Mouse (Mus musculus): Measurements from ENCODE around the gene Stk32c.
A peak's percentile ranks its signal among the peaks of the same experiment; 100 is the strongest.

Gene Stk32c

GRCm38 (mm10) chr7:139228447-139229171 lies 15.5 kb upstream of the Stk32c start:
- DNase-seq = no peak

DNA sequence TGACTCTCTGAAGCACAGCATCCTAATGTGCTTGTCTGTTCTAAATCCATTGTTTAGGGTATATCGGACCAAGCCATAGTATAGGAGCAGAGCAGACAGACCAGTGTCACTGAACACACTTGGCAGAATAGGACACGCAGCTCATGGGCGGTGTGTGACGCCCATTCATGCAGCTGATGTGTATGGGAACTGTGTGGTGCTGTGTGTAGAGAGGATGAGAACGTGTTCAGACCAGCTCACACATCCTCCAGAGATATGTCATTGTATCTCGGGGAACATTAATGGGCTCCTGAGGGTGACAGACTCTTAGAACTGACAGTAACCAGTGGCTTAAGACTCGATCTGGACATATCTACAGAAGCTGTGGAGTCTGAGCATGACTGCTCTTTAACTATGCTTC lies 13.3 kb upstream of the Stk32c start:
- no peak for DNase-seq

DNA sequence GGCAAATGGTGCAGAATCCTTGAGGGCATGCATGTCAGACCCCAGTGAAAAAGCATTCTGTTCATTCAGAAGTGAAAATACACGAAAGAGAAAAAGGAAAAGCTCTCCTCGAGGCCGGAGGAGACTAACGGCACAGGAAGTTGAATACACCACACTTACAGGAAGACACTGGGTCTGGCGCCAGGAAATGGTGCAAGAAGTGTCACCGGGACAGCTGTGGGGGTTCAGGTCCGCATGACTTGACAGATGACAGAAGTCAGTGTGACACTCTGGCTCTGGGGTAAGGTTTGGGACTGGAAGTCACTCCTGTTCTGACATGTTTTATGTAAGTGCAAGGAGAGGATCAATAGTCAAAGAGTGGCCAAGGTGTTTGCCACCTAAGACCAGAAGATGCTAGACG lies 11.6 kb upstream of the Stk32c start:
- no peak for DNase-seq

DNA sequence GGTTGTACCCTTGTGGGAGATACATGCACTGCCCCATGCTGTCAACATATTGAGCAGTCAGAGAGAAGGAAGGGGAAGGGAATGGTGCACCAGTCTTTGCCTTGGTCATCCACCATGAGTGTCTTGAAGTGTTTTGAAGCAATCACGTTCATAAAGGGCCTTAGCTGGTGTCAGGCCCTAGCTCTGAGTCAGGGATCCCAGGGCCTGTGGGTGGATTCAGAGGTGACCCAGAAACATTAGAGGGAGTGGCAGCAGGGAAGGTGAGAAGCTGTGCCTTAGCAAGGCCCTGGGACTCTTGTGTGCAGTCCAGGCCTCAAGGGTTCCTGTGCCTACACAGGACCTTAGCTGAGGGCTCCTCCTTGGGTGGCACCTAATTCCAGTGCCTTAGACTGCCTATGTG lies 11.0 kb upstream of the Stk32c start:
- DNase-seq = no peak

DNA sequence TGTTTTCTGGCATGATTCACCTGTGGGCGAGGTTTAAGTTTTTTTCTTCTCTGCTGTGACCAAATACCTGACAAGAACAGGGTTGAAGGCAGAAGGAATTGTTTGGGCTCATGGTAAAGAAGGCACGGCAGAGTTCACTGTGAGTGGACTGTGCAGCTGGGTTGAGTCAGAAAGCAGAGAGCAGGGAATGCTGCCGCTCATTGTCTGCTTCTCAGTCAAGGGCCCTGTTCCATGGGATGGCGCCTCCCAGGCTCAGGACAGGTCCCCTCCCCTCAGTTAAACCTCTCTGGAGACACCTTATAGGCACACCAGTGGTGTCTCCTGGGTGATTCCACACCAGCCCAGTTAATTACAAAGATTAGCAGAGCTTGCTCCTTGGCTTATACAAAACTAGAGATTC lies 9.2 kb upstream of the Stk32c start:
- DNase-seq = no peak

DNA sequence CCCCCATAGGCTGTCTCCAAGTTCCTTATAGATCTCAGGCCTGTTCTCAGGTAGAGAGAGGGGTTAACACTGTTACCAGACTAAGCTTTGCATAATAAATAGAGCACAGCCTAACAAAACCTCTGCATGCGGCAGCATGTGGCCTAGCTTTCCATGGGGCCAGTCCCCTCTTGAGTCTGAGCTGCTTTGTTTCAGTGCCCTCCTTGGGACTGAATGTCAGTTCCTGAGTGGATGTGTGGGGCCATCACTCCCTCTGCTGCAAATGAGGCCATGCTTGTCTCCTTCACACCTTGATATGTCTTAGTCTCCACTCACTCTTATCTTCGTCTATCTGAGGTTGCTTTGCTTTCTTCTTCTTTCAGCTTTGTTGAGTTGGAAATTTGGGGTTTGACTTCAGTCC lies 8.7 kb upstream of the Stk32c start:
- no peak for DNase-seq

DNA sequence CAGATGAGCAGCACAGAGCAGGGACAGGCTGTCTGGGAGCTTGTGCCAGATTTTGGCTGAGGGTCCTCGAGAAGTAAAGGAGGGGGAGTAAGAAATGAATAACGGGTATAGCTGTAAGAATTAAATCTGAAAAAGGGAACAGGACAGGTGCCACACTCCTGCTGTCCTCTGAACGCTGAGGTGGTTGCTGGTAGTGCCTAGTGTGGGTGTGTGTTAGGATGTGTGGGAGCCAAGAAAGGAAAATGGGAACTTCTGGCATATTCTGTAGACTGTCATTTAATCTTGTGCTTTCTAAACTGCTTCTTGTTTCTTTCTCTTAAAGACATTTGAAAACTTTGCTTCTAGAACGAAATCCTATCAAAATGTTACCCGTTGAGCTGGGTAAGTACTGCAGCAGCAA lies 8.0 kb upstream of the Stk32c start:
- DNase-seq = no peak

DNA sequence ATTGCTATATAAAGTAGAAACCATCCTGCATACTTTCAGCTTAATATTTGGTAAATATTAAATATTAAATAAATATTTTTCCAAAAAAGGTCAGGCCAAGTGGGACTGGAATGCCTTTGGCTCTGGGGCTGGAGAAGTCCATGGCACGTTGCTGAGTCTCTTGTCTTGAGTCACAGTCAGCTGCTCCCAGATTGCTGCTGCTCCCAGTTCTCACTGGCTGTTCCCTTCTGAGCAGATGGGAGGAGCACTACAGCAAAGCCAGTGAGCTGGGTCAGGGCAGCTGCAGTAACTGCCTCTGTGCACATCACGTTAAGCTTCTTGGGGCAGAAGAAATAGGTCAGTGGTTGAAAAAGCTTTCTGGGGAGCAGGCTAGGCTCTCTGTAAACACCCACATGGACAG lies 7.2 kb upstream of the Stk32c start:
- DNase-seq = no peak

- DNase-seq = no peak
Observed at GRCm38 (mm10) chr7:139219486-139219885, 6.4 kb upstream of the Stk32c start.

DNA sequence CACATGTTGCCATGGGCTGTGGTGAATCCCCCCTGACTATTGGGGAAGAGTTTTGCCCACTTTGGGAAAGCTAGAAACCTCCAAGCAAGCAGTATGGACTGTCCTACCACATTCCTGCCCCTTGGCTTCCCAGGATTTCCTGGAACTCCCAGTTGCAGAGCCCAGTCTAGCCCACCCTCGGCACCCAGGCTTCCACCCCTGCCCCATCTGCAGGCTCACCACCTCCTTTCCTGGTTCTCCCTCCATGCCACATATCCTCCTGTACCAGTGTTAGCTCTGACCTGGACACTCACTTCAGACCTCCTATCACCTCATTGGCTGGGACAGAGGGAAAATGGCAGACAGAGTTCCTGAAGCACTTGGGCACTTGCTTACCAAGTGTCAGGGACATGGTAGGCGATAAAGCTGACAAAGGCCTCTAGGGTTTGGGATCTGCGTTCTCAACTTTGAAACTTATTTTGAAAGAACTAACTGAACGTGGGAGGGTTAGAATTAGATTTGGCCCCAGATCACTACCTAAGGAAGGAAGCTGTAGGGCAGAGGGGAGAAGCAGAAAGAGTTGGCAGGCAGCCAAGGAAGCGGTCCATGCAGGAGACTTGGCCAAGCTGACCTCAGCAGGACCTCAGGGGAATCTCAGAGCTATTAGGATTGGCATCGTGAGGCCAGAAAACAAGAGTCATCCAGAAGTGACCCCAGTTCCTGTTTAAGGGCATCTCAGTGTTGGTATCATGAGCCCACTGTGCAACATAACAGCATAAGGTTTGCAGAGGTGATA lies 5.7 kb upstream of the Stk32c start:
- DNase-seq = no peak

DNA sequence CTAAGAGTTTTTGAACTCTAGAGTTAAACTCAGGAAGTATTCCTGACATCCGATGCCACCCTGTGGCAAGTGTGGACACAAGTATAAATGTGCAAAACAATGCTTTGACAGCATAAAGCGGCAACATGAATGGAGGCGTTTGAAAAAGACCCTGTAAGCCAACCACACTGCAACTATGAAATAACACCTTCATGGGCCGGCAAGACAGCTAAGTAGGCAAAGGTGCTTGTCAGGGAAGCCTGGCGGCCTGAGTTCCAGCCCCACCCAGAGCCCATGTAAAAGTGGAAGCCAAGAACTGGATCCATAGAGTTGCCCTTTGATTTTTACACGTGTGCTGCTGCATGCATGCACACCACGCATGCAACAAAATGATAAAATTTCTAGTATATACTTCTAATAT lies 3.9 kb upstream of the Stk32c start:
- no peak for DNase-seq

DNA sequence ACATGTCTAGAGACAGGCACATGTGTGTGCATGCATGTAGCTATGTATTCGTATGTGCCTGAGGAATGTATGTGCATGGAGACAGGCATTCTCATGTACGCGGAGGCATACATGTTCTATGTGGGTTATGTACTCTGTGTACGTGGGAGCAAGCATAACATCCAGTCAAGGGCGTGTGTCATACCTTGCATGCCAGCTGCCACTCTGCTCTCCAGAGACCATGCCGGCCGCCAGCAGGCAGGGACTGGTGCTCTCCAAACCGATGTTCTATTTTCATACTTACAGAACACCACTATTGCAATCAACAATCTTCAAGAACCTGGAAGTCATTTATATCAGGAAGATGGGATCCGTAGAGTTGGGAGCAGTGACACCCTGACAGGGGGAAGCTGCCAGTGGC lies 3.4 kb upstream of the Stk32c start:
- DNase-seq = no peak

DNA sequence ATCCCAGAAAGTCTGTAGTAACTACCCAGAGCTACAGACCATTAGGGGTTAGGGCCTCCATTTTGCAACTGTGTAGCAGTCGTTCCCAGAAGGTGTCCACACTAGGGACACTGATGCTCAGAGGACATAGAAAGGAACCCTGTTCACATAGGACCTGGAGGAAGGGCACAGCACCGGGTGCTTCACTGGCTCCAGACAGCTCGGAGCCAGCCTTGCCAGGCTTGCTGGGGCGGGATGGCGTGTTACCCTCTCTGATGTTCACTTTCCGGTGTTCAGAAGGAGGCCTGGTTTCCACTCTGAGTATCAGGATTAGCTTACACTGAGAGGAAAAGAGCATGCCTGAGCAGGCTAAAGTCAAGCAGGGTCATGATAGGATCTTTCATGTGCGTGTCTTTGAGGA lies 2.8 kb upstream of the Stk32c start:
- DNase-seq = no peak

GRCm38 (mm10) chr7:139215516-139215915 lies 2.4 kb upstream of the Stk32c start:
- DNase-seq = no peak

GRCm38 (mm10) chr7:139214596-139215340 lies 1.7 kb upstream of the Stk32c start:
- DNase-seq = no peak

DNA sequence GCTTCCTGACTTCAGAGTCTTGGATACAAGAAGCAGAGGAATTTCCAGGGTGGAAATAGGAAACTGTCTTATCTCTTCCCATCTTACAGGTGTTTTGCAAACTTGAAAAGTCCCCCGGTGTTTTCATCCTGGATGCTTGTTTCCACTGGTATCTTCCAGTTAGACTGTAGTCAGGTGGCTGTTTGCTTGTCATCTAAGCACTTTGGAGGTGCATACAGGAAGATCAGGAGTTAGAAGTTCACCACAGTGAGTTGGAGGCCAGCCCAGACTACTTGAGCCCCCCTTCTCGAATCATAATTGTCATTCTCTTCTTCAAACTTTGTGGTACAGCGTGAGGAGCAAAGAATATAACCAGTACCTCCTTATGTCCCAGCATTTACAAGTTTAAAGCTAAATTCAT lies 1.1 kb upstream of the Stk32c start:
- DNase-seq = no peak

DNA sequence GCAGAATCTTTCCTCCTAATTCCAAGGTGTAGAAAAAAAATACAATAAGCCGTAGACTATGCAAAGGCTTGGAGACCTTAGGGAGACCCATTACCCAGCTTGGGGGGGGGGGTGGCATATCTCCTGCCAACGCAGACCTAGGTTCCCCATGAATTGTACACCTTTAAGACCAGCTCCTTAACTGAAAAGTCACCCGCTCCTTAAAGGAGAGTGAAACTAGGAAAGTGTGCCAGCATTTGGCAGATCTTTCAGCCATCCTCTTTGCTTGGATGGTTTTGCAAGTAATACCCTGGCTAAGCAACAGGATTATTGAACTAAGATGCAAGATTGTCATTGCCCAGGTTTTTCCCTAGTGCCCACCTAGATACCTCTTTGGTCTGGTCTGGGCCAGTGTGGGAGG lies 644 bp upstream of the Stk32c start:
- DNase-seq = no peak

DNA sequence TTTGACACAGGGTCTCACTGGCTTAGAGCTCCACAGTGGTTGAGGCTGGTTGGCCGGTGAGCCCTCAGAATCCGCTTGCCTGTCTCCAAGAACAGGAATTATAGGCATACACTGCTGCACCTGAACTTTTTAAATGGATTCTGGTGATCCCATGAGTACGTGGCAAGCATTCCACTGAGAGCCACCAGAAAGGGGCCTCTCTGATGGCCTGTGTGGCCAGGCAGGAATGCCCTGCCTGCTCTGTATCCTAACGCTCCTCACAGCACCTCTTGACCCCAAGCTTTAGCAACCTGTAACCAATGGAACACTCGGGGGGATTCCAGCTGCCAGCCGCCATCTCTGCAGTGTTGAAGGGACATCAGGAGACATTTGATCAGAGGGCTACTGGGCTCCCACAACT lies 1.3 kb downstream of the Stk32c start:
- no peak for DNase-seq

DNA sequence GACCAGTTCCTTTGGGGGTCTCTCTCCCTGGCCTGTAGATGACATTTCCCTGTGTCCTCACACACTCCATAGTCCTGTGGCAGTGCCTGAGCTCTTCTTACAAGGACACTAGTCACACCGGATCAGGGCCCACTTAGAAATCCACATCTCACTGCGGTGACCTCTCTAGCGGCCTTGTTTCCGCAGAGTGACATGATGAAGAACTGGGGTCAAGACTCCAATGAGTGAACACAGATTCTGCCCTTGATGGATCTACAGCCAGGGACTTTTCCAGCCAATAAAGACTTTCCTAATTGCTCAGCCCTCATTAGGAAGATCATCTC lies 4.4 kb downstream of the Stk32c start:
- no peak for DNase-seq

GRCm38 (mm10) chr7:139208023-139208772 lies 4.9 kb downstream of the Stk32c start:
- peak; percentile 82 for DNase-seq

DNA sequence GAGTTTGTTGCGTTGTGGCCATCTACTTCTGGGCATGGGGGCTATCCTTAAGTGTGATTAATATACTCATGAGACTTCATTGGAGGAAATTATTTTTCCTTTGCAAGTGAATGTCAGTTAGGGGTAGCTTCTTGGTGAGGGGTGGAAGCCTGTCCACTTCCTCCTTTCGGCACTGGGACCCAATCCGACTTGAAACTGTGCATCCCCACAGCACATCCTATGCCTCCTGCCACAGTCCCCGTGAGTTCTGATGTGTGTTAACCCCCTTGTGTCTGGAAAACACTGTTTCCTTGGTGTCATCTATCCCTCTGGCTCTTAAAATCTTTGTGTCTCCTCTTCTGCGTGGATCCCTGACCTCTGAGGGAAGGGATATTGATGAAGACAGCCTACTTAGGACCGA lies 11.9 kb downstream of the Stk32c start:
- no peak for DNase-seq

DNA sequence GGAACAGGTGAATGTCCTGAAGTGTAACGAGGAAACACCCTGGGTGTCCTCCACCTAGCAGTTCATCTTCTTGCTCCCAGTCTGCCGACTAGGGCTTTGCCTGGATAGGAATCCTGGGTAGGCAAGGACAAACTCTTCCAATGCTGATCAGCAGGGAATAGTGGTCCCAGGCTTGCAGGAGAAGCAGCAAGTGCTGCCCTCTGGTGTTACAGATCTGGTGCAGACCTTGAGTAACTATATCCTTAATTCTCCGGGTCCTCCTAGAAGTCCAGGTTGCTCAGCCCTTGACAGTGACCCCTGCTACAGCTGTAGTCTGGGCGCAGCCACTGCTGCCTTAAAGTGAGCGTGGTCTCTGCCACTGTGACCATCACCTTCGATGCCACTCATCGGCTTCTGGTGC lies 13.0 kb downstream of the Stk32c start:
- peak; percentile 84 for DNase-seq

GRCm38 (mm10) chr7:139197022-139197421 lies 16.1 kb downstream of the Stk32c start:
- no peak for DNase-seq
